Mouse (Mus musculus) inflammation-experienced regulatory T-cells, adult 6 months (primary cell): ENCODE measurements around the gene Miox. TPM values are rescaled to one million over a fixed set of nuclear protein-coding genes. Genes with fewer than 3 reads are reported as not detected.
A peak's percentile ranks its signal among the peaks of the same experiment; 100 is the strongest.

Experiments
- ATAC-seq: one replicate; pipeline ENCODE4 v1.8.0; 2017
- polyA plus RNA-seq, 3 experiments: library from polyadenylated mRNA; unstranded; fragments of 100-300 nt; shearing (Covaris generic); gene quantifications; one replicate each; pipeline ENCODE4 v1.2.1; 2017

Miox gene
- polyA plus RNA-seq, 3 experiments from 2014 or later = not detected

- no peak for ATAC-seq
Observed at GRCm38 (mm10) chr15:89372068-89372467, 37.9 kb downstream of the Miox start.

- no peak for ATAC-seq
Observed at GRCm38 (mm10) chr15:89372536-89372935, 38.3 kb downstream of the Miox start.

- ATAC-seq = peak; percentile 90
Observed at GRCm38 (mm10) chr15:89373027-89373761, 39.0 kb downstream of the Miox start.

- peak; percentile 66 for ATAC-seq
Observed at GRCm38 (mm10) chr15:89373762-89374248, 39.6 kb downstream of the Miox start, which contains the start of gene Sco2. Sco2 (minus strand) TSS chr15:89373846.

GRCm38 (mm10) chr15:89374340-89374739 lies 40.1 kb downstream of the Miox start:
- no peak for ATAC-seq

GRCm38 (mm10) chr15:89374801-89375534 lies 40.8 kb downstream of the Miox start:
- no peak for ATAC-seq

- ATAC-seq = no peak
Observed at GRCm38 (mm10) chr15:89376040-89376439, 41.8 kb downstream of the Miox start.

- ATAC-seq = no peak
Observed at GRCm38 (mm10) chr15:89376957-89377356, 42.8 kb downstream of the Miox start, which contains the start of gene Tymp. Tymp (minus strand) TSS chr15:89377039.

GRCm38 (mm10) chr15:89377362-89377761 lies 43.2 kb downstream of the Miox start:
- no peak for ATAC-seq

- ATAC-seq = no peak
Observed at GRCm38 (mm10) chr15:89377938-89378828, 44.0 kb downstream of the Miox start.

- no peak for ATAC-seq
Observed at GRCm38 (mm10) chr15:89378831-89379401, 44.7 kb downstream of the Miox start, which contains the start of gene Odf3b. Odf3b (minus strand) TSS chr15:89379282.

- no peak for ATAC-seq
Observed at GRCm38 (mm10) chr15:89379429-89379828, 45.2 kb downstream of the Miox start.

- ATAC-seq = no peak
Observed at GRCm38 (mm10) chr15:89384617-89385016, 50.4 kb downstream of the Miox start, which contains the start of gene Klhdc7b. Klhdc7b (plus strand) TSS chr15:89384917.

Other genes with a start within 250 kb of the Miox start
- 10 to 100 TPM in 2 of 3 experiments, 1 to 10 TPM in 1; 5.8 to 13.1 (median 12.1) TPM for gene Selenoo, start 245.3 kb upstream of the Miox start, polyA plus RNA-seq
- 10 to 100 TPM; 12.2 to 17.7 (median 17.1) TPM for gene Tubgcp6, start 211.3 kb upstream of the Miox start, polyA plus RNA-seq
- 10 to 100 TPM in 2 of 3 experiments, 1 to 10 TPM in 1; 8.6 to 29.8 (median 25.6) TPM for gene Hdac10, start 205.7 kb upstream of the Miox start, polyA plus RNA-seq
- gene Mapk12, start 193.7 kb upstream of the Miox start, polyA plus RNA-seq = 1 to 10 TPM in 2 of 3 experiments, under 1 TPM in 1; 0.50 to 3.6 (median 2.8) TPM
- 10 to 100 TPM in 2 of 3 experiments, 1 to 10 TPM in 1; 8.2 to 23.6 (median 21.4) TPM for gene Mapk11, start 184.8 kb upstream of the Miox start, polyA plus RNA-seq
- 1 to 10 TPM; 1.0 to 3.7 (median 1.7) TPM for gene Plxnb2, start 153.6 kb upstream of the Miox start, polyA plus RNA-seq
- 10 to 100 TPM in 2 of 3 experiments, 1 to 10 TPM in 1; 3.4 to 16.7 (median 13.6) TPM for gene Dennd6b, start 137.9 kb upstream of the Miox start, polyA plus RNA-seq
- 10 to 100 TPM; 21.5 to 33.7 (median 30.1) TPM for gene Ppp6r2, start 122.8 kb upstream of the Miox start, polyA plus RNA-seq
- gene Sbf1, start 19.1 kb upstream of the Miox start, polyA plus RNA-seq = 100 to 1,000 TPM in 2 of 3 experiments, 10 to 100 TPM in 1; 63.2 to 112 (median 106) TPM
- not detected for gene Adm2, start 11.7 kb upstream of the Miox start, polyA plus RNA-seq
- 10 to 100 TPM; 24.7 to 44.0 (median 34.7) TPM for gene Lmf2, start 21.3 kb downstream of the Miox start, polyA plus RNA-seq
- 100 to 1,000 TPM; 145 to 237 (median 180) TPM for gene Ncaph2, start 21.3 kb downstream of the Miox start, polyA plus RNA-seq
- gene Sco2, start 39.4 kb downstream of the Miox start, polyA plus RNA-seq = 1 to 10 TPM in 1 of 3 experiments, under 1 TPM in 1, not detected in 1; 0.82 to 3.4 TPM
- under 1 TPM in 2 of 3 experiments, not detected in 1; 0.94 to 0.99 TPM for gene Tymp, start 42.6 kb downstream of the Miox start, polyA plus RNA-seq
- gene Odf3b, start 44.9 kb downstream of the Miox start, polyA plus RNA-seq = 1 to 10 TPM in 2 of 3 experiments, under 1 TPM in 1; 0.41 to 2.0 (median 1.8) TPM
- under 1 TPM in 1 of 3 experiments, not detected in 2; 0.08 TPM for gene Klhdc7b, start 50.5 kb downstream of the Miox start, polyA plus RNA-seq
- not detected for gene Syce3, start 76.1 kb downstream of the Miox start, polyA plus RNA-seq
- under 1 TPM; 0.15 to 0.82 (median 0.45) TPM for gene Cpt1b, start 91.5 kb downstream of the Miox start, polyA plus RNA-seq
- gene C730034F03Rik, start 95.2 kb downstream of the Miox start, polyA plus RNA-seq = 1 to 10 TPM; 4.2 to 7.1 (median 6.1) TPM
- gene Gm44502, start 95.3 kb downstream of the Miox start, polyA plus RNA-seq = under 1 TPM in 1 of 3 experiments, not detected in 2; 0.28 TPM
- 10 to 100 TPM; 45.1 to 62.2 (median 57.2) TPM for gene Chkb, start 95.5 kb downstream of the Miox start, polyA plus RNA-seq
- under 1 TPM in 2 of 3 experiments, not detected in 1; 0.08 to 0.40 TPM for gene Mapk8ip2, start 119.5 kb downstream of the Miox start, polyA plus RNA-seq
- gene Arsa, start 143.0 kb downstream of the Miox start, polyA plus RNA-seq = 10 to 100 TPM in 1 of 3 experiments, 1 to 10 TPM in 2; 4.9 to 12.1 (median 6.8) TPM
- not detected for gene Shank3, start 165.2 kb downstream of the Miox start, polyA plus RNA-seq
- gene Acr, start 233.9 kb downstream of the Miox start, polyA plus RNA-seq = not detected